Mouse (Mus musculus) testis, adult 2 months (tissue): ENCODE measurements around the gene Pon2. TPM values are rescaled to one million over a fixed set of nuclear protein-coding genes. Genes with fewer than 3 reads are reported as not detected.
"Not testable (repeated sequence)": the region's sequence is repeated elsewhere in the genome, so short reads cannot be mapped to it uniquely, and the experiment has no call there.

Source experiments
- H3K27ac ChIP-seq: fragments of 200-500 bp; 2 replicates; pipeline ENCODE4 v1.5.1; 2012; ENCODE audit warnings: low read depth, low read length; ENCODE audit not compliant: control insufficient read depth, insufficient read depth
- H3K27me3 ChIP-seq: fragments of 200-500 bp; 2 replicates; pipeline ENCODE4 v1.6.1; 2012; ENCODE audit warnings: mild to moderate bottlenecking, low read length, moderate library complexity; ENCODE audit not compliant: control insufficient read depth, insufficient read depth
- H3K36me3 ChIP-seq: fragments of 200-500 bp; 2 replicates; pipeline ENCODE4 v1.6.1; 2012; ENCODE audit warnings: mild to moderate bottlenecking, low read length; ENCODE audit not compliant: control insufficient read depth, insufficient read depth
- H3K4me1 ChIP-seq: fragments of 200-500 bp; 2 replicates; pipeline ENCODE4 v1.6.1; 2012; ENCODE audit warnings: low read length; ENCODE audit not compliant: control insufficient read depth, insufficient read depth
- H3K4me3 ChIP-seq: fragments of 200-500 bp; 2 replicates; pipeline ENCODE4 v1.5.1; 2012; ENCODE audit warnings: low read depth, mild to moderate bottlenecking, low read length, moderate library complexity, mixed read lengths; ENCODE audit not compliant: control insufficient read depth
- CTCF ChIP-seq: fragments of 200-500 bp; IDR thresholded peaks from 2 replicates; pipeline ENCODE4 v1.5.1; 2012; ENCODE audit warnings: low read depth, mild to moderate bottlenecking, inconsistent platforms, low read length, moderate library complexity; ENCODE audit not compliant: control insufficient read depth, insufficient read depth, insufficient replicate concordance
- POLR2A ChIP-seq: fragments of 200-500 bp; IDR thresholded peaks from 2 replicates; pipeline ENCODE4 v1.6.1; 2012; ENCODE audit warnings: low read depth, mild to moderate bottlenecking, inconsistent platforms, low read length, moderate library complexity; ENCODE audit not compliant: control insufficient read depth
- polyA plus RNA-seq: library from polyadenylated mRNA; depleted of rRNA; stranded (reverse); fragments of >200 nt; gene quantifications from 2 replicates; pipeline ENCODE4 v1.2.3, GENCODE M21; 2012; rRNA removed

Gene Pon2
- polyA plus RNA-seq, 1 experiment: 27.9 TPM

- no peak overlapping the region for H3K27ac ChIP-seq
- H3K4me3 ChIP-seq: no peak overlapping the region
- H3K4me1 ChIP-seq: no peaks in the 10 kb centered on the region
- no peaks in the 10 kb centered on the region for H3K27me3 ChIP-seq
- no peak for TF ChIP-seq POLR2A
- no peak for TF ChIP-seq CTCF
- no peaks in the 10 kb centered on the region for H3K36me3 ChIP-seq
Measured at GRCm38 (mm10) chr6:5236843-5237371, 61.3 kb downstream of the Pon2 start.

- Histone ChIP-seq H3K4me1 (no peaks in the 10 kb centered on the region), H3K4me3 (no peak overlapping the region), H3K36me3 (no peaks in the 10 kb centered on the region)
Measured at GRCm38 (mm10) chr6:5234563-5234962, 63.7 kb downstream of the Pon2 start.

DNA sequence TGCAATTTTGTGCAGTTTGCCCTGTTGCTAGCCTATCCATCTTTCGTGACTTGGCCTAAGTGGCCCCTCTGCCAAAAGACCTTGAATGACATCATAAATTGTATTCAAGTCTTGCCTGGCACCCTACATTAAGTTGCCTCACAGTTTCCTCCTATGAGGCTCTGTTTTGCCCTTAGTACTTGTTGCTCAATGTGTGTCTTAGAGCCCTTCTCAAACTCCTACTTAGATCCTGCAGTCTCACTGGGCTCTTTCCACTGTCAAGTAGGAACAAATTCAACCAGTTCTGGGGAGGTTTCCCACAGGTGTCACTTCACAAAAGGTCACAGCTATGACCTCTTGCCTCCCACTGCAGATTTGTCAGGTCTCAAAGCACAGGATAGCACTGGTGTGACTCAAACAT lies 64.4 kb downstream of the Pon2 start:
- Histone ChIP-seq H3K4me1 (no peaks in the 10 kb centered on the region), H3K36me3 (no peaks in the 10 kb centered on the region), H3K27ac (no peak overlapping the region), H3K27me3 (no peaks in the 10 kb centered on the region), H3K4me3 (no peak overlapping the region)
- TF ChIP-seq CTCF: no peak
- no peak for TF ChIP-seq POLR2A

More at GRCm38 (mm10) chr6:5234563-5234962, 63.7 kb downstream of the Pon2 start:
- Histone ChIP-seq H3K27ac (no peak overlapping the region), H3K27me3 (no peaks in the 10 kb centered on the region)
- TF ChIP-seq POLR2A (no peak), CTCF (no peak)

GRCm38 (mm10) chr6:5232022-5232421 lies 66.2 kb downstream of the Pon2 start:
- Histone ChIP-seq H3K36me3 (no peaks in the 10 kb centered on the region), H3K27ac (no peak overlapping the region), H3K4me1 (no peaks in the 10 kb centered on the region), H3K27me3 (no peaks in the 10 kb centered on the region), H3K4me3 (no peak overlapping the region)
- TF ChIP-seq POLR2A: no peak
- no peak for TF ChIP-seq CTCF

DNA sequence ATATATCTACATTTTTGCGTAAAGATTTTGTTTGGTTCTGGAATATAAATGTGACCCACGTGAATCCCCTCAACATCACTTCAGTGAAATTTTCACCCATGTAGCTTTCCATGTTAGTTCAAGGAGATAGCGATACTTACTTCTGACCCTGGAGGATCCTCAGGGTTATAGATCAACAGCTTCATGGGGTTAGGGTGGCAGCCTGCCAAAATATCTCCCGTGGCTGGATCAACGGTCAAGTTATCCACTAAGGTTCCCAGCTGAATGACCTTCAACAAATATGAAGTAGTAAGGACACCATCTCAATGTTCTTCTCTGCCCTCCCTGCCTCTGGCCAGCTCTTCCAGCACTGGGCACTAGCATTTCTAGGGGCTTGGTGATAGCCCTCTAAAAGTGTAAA lies 68.0 kb downstream of the Pon2 start:
- Histone ChIP-seq H3K4me3 (no peak overlapping the region), H3K4me1 (no peaks in the 10 kb centered on the region), H3K27me3 (no peaks in the 10 kb centered on the region), H3K36me3 (no peaks in the 10 kb centered on the region), H3K27ac (no peak overlapping the region)
- TF ChIP-seq CTCF: no peak
- no peak for TF ChIP-seq POLR2A

DNA sequence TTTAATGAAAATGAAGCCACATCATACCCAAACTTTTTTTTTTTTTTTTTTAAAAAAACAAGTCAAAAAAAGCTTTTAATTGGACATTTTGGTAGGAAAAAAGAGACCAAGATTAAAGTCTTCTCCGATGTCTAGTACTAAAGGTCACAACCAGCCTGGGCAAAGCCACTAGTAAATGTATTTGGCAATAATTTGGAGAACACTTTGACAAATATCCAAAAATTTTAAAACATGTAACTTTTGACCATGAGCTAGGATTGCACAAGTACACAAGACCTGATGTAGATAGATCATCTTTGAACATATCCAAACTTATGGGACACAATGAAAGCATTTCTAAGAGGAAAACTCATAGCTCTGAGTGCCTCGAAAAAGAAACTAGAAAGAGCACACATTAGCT lies 74.7 kb downstream of the Pon2 start:
- H3K4me3 ChIP-seq, H3K4me1 ChIP-seq, H3K27ac ChIP-seq, H3K27me3 ChIP-seq, H3K36me3 ChIP-seq: not testable (repeated sequence)

DNA sequence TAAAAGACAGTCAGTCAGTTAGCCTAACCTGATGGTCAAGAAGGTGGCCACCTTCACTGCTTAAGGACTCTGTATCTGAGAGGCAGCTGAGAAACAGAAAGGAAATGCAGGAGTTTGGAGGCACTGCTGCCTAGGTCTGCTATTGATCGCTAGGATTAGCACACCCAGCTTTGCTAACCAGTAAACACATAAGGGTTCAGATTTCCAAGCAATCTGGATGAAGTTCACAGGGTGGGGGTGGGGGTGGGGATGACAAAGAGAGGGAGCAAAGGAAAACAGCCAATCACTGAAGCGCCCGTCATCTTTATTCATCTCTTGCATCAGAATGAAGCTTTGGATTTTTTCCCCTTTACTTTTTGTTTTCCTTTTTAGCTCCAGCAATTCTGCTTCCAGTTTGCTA lies 76.2 kb downstream of the Pon2 start:
- no peaks in the 10 kb centered on the region for H3K36me3 ChIP-seq
- no peak overlapping the region for H3K4me3 ChIP-seq
- no peaks in the 10 kb centered on the region for H3K27me3 ChIP-seq
- no peak overlapping the region for H3K27ac ChIP-seq
- no peak for TF ChIP-seq CTCF
- no peak for TF ChIP-seq POLR2A
- no peaks in the 10 kb centered on the region for H3K4me1 ChIP-seq

DNA sequence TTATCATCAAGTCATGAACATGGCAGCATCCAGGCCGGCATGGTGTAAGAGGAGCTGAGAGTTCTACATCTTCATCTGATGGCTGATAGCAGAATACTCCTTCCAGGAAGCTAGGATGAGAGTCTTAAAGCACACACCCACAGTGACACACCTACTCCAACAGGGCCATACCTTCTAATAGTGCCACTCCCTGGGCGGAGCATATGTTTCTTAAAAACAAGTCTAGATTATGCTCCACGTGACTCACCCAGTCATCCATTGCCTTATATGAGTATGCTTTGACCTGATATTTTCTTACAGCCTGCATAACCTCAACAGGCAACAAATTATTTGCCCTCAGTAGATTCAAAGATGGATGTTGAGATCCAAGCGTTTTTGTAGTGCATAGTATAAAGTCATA lies 80.1 kb downstream of the Pon2 start:
- Histone ChIP-seq H3K27ac (no peak overlapping the region), H3K27me3 (no peaks in the 10 kb centered on the region), H3K4me3 (no peak overlapping the region), H3K36me3 (no peaks in the 10 kb centered on the region), H3K4me1 (no peaks in the 10 kb centered on the region)
- no peak for TF ChIP-seq CTCF
- no peak for TF ChIP-seq POLR2A

Other genes with a start within 250 kb of the Pon2 start
- gene Pon1, start 104.5 kb downstream of the Pon2 start, polyA plus RNA-seq: not detected in 2 replicates
- gene Pon3, start 42.2 kb downstream of the Pon2 start, polyA plus RNA-seq: 3.6 and 4.0 TPM in 2 replicates
- gene Asb4, start 84.9 kb upstream of the Pon2 start, polyA plus RNA-seq: 25.4 and 36.5 TPM in 2 replicates
- 0.84 and 1.5 TPM in 2 replicates for gene Pdk4, start 197.9 kb upstream of the Pon2 start, polyA plus RNA-seq